Mouse (Mus musculus) MEL (cell line): Measurements from ENCODE around the gene Cpsf6.

Source experiments
- CHD1 ChIP-seq: IDR thresholded peaks from 2 replicates; pipeline ENCODE4 v1.6.1; 2012; ENCODE audit warnings: low read depth, mild to moderate bottlenecking, inconsistent platforms, low read length, improper control_type of control experiment
- CHD2 ChIP-seq: IDR thresholded peaks from 2 replicates; pipeline ENCODE4 v1.6.1; 2011; ENCODE audit warnings: low read length, improper control_type of control experiment
- CTCF ChIP-seq, 3 experiments: IDR thresholded peaks in 2 of 3; conservative IDR thresholded peaks in 1 of 3; 2 replicates each; pipeline ENCODE4 v1.5.1; 2011 to 2012; ENCODE audit warnings: low read length in 3 of 3, low read depth in 2 of 3, mild to moderate bottlenecking in 2 of 3, improper control_type of control experiment in 1 of 3, inconsistent platforms in 1 of 3, mixed read lengths in 1 of 3, moderate library complexity in 1 of 3; ENCODE audit not compliant: control insufficient read depth in 1 of 3, insufficient read depth in 1 of 3, poor library complexity in 1 of 3, severe bottlenecking in 1 of 3
- GATA1 ChIP-seq: IDR thresholded peaks from 2 replicates; pipeline ENCODE4 v1.6.1; 2011; ENCODE audit warnings: low read depth, low read length, improper control_type of control experiment
- POLR2A ChIP-seq, 2 experiments: IDR thresholded peaks; 2 replicates each; pipeline ENCODE4 v1.6.1; 2011 to 2012; ENCODE audit warnings: low read length in 2 of 2, mild to moderate bottlenecking in 2 of 2, control low read depth in 1 of 2, improper control_type of control experiment in 1 of 2, low read depth in 1 of 2, moderate library complexity in 1 of 2; ENCODE audit not compliant: control insufficient read depth in 1 of 2, insufficient read depth in 1 of 2, poor library complexity in 1 of 2

GRCm38 (mm10) chr10:117421283-117422107 lies 41.7 kb upstream of the Cpsf6 start:
- no peak for TF ChIP-seq CTCF (IDR thresholded peaks at IDR 0.05 in 2 of 3, conservative IDR thresholded peaks at IDR 0.05 in 1 of 3; ENCODE audit: control insufficient read depth in 1 of 3, insufficient read depth in 1 of 3, low read depth in 2 of 3, low read length in 3 of 3, poor library complexity in 1 of 3, severe bottlenecking in 1 of 3)
- no peak for TF ChIP-seq CHD1
- TF ChIP-seq GATA1 = no peak
- TF ChIP-seq CHD2 = no peak
- TF ChIP-seq POLR2A (IDR thresholded peaks at IDR 0.05; ENCODE audit: control insufficient read depth in 1 of 2, insufficient read depth in 1 of 2, low read depth in 1 of 2, low read length in 2 of 2, poor library complexity in 1 of 2) = no peak
